Mouse (Mus musculus) limb, embryonic 10.5 days (tissue): ENCODE data around the gene Angptl7. TPM values are rescaled to one million over a fixed set of nuclear protein-coding genes. Genes with fewer than 3 reads are reported as not detected.

Source experiments
- DNase-seq: peaks from one replicate; pipeline ENCODE4 v3.0.0-alpha.2; 2017; ENCODE audit warnings: low spot score
- H3K27ac ChIP-seq: fragments of 300-500 bp; sonication (generic); 2 replicates; pipeline ENCODE4 v1.5.1; 2016; ENCODE audit warnings: mild to moderate bottlenecking
- H3K27me3 ChIP-seq: fragments of 300-500 bp; sonication (generic); 2 replicates; pipeline ENCODE4 v1.6.1; 2016; ENCODE audit warnings: low read depth, mild to moderate bottlenecking; ENCODE audit not compliant: poor library complexity, severe bottlenecking
- H3K36me3 ChIP-seq: fragments of 300-500 bp; sonication (generic); 2 replicates; pipeline ENCODE4 v1.6.1; 2016; ENCODE audit warnings: mild to moderate bottlenecking, moderate library complexity
- H3K4me1 ChIP-seq: fragments of 300-500 bp; sonication (generic); 2 replicates; pipeline ENCODE4 v1.6.1; 2016
- H3K4me3 ChIP-seq: fragments of 300-500 bp; sonication (generic); 2 replicates; pipeline ENCODE4 v1.5.1; 2016; ENCODE audit warnings: mild to moderate bottlenecking, moderate library complexity
- H3K9me3 ChIP-seq: fragments of 300-500 bp; sonication (generic); replicated peaks from 2 replicates; pipeline ENCODE4 v1.6.1; 2016; ENCODE audit warnings: mild to moderate bottlenecking
- WGBS: fragments of 180-500 bp; shearing (Covaris S2); methylation state at CpG from one replicate; pipeline ENCODE4 v1.1.7; 2016; 5-methylcytosine and 5-hydroxymethylcytosine counted together
- polyA plus RNA-seq: library from polyadenylated mRNA; unstranded; fragments of >200 nt; fragmentation: Nextera tagmentation; extraction: Ambion mirVana; gene quantifications from 2 replicates; pipeline ENCODE4 v1.2.1, GENCODE M21; 2016

The Angptl7 gene
- polyA plus RNA-seq, 1 experiment from 2014 or later: 0.23 TPM

GRCm38 (mm10) chr4:148462717-148463116 lies 37.5 kb downstream of the Angptl7 start:
- no peaks in the 10 kb centered on the region for H3K27me3 ChIP-seq
- H3K9me3 ChIP-seq: no peaks in the 10 kb centered on the region
- no peak overlapping the region for H3K27ac ChIP-seq
- H3K4me1 ChIP-seq: no peaks in the 10 kb centered on the region
- H3K36me3 ChIP-seq: peaks cover 99% of the 10 kb centered on the region
- no peak overlapping the region for H3K4me3 ChIP-seq
- 96% methylated on average over 13 of the region's 13 CpGs for WGBS
- no peak for DNase-seq

- no peak for DNase-seq
- Histone ChIP-seq H3K9me3 (no peaks in the 10 kb centered on the region), H3K27me3 (no peaks in the 10 kb centered on the region), H3K27ac (no peak overlapping the region), H3K4me1 (no peaks in the 10 kb centered on the region), H3K36me3 (peaks cover 100% of the 10 kb centered on the region), H3K4me3 (no peak overlapping the region)
- 81% methylated on average over 4 of the region's 4 CpGs for WGBS
Observed at GRCm38 (mm10) chr4:148461772-148462171, 38.5 kb downstream of the Angptl7 start.

DNA sequence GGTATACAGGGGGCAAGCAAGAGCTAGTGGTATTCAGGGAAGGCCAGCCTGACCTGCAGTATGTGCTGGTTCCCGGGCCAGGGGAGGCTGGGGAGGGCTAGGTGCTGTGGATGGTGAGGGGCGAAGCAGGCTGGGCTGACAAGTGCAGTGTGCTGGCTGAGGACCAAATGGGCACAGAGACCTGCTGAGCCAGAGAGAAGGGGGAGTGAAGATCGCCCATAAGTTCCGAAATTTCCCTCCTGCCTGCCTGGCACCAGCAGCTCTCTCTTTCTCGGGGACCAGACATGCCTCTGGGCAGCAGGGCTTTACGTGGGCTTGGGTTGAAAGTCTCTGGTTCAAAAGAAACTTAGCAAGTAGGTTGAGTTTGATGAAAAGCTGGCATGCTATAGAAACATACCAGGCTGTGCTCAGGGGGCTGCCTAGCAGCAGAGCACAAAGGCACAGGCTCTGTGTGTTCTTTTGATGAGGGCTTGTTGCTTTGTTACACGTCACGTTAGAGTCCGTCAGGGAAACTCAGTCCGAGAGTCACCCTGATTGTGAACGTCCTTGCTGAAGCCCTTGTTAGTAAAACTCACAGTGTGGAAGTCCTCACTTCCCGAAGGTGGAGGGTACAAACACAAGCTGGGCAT lies 39.5 kb downstream of the Angptl7 start:
- H3K9me3 ChIP-seq: no peaks in the 10 kb centered on the region
- no peak overlapping the region for H3K4me3 ChIP-seq
- DNase-seq: no peak
- H3K27me3 ChIP-seq: no peaks in the 10 kb centered on the region
- 90% methylated on average over 12 of the region's 12 CpGs for WGBS
- no peaks in the 10 kb centered on the region for H3K4me1 ChIP-seq
- no peak overlapping the region for H3K27ac ChIP-seq
- H3K36me3 ChIP-seq: peaks cover 100% of the 10 kb centered on the region

DNA sequence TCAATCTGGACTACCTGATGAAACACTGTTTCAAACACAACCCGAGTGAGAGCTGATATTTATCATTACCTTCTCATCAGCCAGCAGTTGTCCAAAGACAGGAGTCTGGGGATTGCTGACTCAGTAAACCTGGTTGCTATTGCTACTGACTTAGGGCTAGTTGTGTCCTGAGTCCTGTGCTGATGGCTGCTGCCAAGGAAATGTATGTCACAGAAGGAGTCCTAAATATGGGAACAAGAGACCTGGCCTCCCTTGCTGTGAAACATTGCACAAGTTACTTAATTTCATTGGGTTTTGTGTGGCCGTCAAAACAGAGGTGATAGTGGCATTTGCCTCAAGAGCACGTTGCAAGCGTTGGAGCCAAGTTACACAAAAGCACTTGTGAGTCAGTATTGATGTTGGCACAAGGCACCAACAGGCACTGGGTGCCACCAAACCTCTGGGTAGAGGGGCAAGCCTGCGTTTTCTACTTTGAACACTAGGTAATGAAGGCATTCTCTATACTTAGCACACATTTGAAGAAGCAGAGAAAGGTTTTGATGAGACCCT lies 44.7 kb downstream of the Angptl7 start:
- WGBS: 93% methylated on average over 5 of the region's 5 CpGs
- H3K27ac ChIP-seq: no peak overlapping the region
- no peaks in the 10 kb centered on the region for H3K4me1 ChIP-seq
- no peaks in the 10 kb centered on the region for H3K27me3 ChIP-seq
- H3K36me3 ChIP-seq: peaks cover 86% of the 10 kb centered on the region
- no peak for DNase-seq
- no peak overlapping the region for H3K4me3 ChIP-seq
- no peaks in the 10 kb centered on the region for H3K9me3 ChIP-seq

DNA sequence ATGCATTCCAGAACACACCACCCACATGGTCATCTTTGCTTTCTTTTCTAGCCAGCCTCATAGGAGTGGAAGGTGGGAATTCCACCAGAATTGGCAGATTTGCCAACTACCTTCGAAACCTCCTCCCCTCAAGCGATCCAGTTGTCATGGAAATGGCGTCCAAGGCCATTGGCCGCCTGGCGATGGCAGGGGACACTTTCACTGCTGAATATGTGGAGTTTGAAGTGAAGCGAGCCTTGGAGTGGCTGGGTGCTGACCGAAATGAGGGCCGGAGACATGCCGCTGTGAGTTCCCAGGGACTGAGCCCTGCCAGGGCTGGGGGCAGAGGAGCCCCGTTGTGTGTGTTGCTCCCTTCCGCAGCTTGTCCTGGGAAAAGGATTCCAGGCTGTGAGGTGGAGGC lies 46.6 kb downstream of the Angptl7 start:
- Histone ChIP-seq H3K4me1 (peaks cover 10% of the 10 kb centered on the region), H3K27ac (no peak overlapping the region), H3K4me3 (no peak overlapping the region), H3K9me3 (no peaks in the 10 kb centered on the region), H3K27me3 (no peaks in the 10 kb centered on the region), H3K36me3 (peaks cover 68% of the 10 kb centered on the region)
- no peak for DNase-seq
- WGBS: 95% methylated on average over 11 of the region's 11 CpGs

GRCm38 (mm10) chr4:148448853-148449245 lies 51.4 kb downstream of the Angptl7 start:
- H3K9me3 ChIP-seq: no peaks in the 10 kb centered on the region
- H3K27me3 ChIP-seq: no peaks in the 10 kb centered on the region
- peaks cover 29% of the 10 kb centered on the region for H3K4me1 ChIP-seq
- WGBS: under 1% methylated on average over 15 of the region's 15 CpGs
- peak overlapping the region; percentile 86 for H3K27ac ChIP-seq
- peaks cover 19% of the 10 kb centered on the region for H3K36me3 ChIP-seq
- DNase-seq: no peak
- peak overlapping the region; percentile 93 for H3K4me3 ChIP-seq

DNA sequence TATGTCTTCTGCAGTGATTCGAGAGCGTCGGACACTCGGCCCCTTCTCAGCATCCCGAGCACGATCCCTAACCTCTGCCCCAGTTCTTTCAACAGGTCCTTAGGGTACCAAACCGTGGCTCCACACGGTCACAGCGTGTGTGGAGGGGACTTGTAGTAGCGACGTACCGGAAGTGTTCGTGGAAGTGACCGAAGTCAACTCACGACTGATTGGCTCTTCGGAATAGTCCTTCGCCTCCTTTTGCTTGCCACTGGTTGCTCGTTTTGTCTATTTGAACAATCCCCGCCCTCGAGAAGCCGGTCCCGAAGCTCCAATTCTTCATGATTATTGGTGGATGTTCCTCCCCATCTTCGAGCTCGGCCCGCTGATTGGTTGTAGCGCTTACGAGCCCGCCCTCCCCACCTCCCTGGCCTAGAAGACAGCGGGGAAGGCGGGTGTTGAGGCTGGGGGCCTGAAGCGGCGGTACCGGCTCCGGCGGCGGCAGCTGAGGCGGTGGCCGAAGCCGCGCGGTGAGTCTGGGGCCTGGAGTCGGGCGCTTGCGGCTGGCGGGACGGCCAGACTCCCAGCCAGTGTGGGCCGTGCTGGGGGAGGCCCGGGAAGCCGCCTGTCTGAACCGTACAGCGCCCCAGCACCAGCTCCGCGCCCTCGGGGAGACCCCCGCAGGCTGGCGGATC lies 51.9 kb downstream of the Angptl7 start, which contains the start of gene Mtor:
Mtor (plus strand) TSS at position 433 of the 674 bp plus-strand sequence.
- DNase-seq: peak; percentile 89
- Histone ChIP-seq H3K36me3 (peaks cover 14% of the 10 kb centered on the region), H3K9me3 (no peaks in the 10 kb centered on the region), H3K4me1 (peaks cover 34% of the 10 kb centered on the region), H3K27ac (peak within 1 kb of the TSS; percentile 86), H3K27me3 (no peaks in the 10 kb centered on the region), H3K4me3 (peak within 1 kb of the TSS; percentile 93)
- under 1% methylated on average over 56 of the region's 56 CpGs for WGBS

Other genes starting within 250 kb of the Angptl7 start
- gene Disp3, start 212.5 kb downstream of the Angptl7 start, polyA plus RNA-seq: 0.33 and 0.60 TPM in 2 replicates
- 25.9 and 26.4 TPM in 2 replicates for gene Ubiad1, start 55.7 kb downstream of the Angptl7 start, polyA plus RNA-seq
- 20.6 and 22.3 TPM in 2 replicates for gene Mtor, start 51.8 kb downstream of the Angptl7 start, polyA plus RNA-seq
- gene Exosc10, start 58.0 kb upstream of the Angptl7 start, polyA plus RNA-seq: 108 and 115 TPM in 2 replicates
- 249 and 363 TPM in 2 replicates for gene Srm, start 91.0 kb upstream of the Angptl7 start, polyA plus RNA-seq
- gene Masp2, start 102.1 kb upstream of the Angptl7 start, polyA plus RNA-seq: 0.33 and 0.51 TPM in 2 replicates
- gene Tardbp, start 126.6 kb upstream of the Angptl7 start, polyA plus RNA-seq: 446 and 455 TPM in 2 replicates
- gene Gm572, start 142.9 kb upstream of the Angptl7 start, polyA plus RNA-seq: not detected in 2 replicates